Mouse (Mus musculus): Measurements from ENCODE around the gene Rhcg.

The Rhcg gene

DNA sequence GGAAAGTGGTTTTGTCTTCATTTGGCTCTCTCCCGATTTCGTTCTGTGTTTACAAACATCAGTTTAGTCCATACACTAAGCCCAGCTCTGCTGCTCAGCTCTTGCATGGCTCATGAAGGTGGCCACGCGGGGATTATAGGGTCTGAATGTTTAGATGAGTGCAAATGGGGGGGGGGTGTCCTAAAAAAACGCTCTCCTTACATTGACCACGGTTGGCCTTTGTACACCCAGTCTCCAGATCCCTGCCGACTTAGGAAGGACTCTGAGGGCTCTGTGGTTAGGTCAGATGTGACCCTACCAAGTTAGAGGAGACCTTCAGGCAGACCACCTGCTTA is 72.4 kb downstream of the Rhcg start:
- DNase-seq: no peak

DNA sequence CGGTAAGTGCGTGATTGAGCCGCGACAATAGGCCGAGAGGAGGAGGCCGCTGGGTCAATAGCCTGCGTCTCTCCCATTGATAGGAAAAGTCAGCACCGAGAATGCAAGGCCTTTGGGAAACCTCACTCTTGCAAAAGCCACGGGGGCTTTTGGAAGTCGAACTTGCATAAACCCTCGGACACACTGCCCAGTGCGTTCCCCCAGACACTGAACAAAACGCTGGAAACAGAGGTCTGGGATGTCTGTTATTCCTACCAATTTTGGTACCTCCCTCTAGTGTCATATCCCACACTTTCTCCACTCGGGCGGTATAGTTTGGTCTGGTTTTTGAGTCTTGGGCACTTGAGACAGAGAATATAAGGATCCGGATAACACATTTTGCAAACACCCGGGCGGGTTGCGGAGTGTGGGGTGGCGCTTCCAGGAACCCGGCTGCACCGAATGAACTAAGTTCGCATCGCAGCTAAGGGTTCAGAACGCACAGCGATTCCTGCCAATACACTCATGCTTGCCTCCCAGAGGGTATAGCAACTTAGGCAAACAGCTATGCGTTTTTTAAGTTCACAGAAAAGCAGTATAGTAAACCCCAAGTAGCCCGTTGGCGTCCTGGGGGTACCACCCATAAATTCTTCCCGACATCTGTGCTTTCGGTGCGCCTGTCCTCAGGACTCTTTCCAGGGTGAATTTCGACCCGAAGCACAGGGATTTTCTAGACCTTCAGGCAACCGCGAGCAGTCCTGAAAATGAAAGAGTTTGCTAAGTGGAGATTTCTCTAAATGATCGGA is 73.0 kb downstream of the Rhcg start:
- peak; percentile 59 for DNase-seq

Data from right cerebral cortex, postnatal 4 days (tissue).